Mouse (Mus musculus): ENCODE data around the gene A730071L15Rik.
A peak's percentile ranks its signal among the peaks of the same experiment; 100 is the strongest.

Gene A730071L15Rik

GRCm38 (mm10) chr11:6184202-6184935, 15.5 kb upstream of the A730071L15Rik start:
- no peak for DNase-seq

- no peak for DNase-seq
Measured at GRCm38 (mm10) chr11:6187399-6187798, 12.4 kb upstream of the A730071L15Rik start.

GRCm38 (mm10) chr11:6187878-6188277, 12.0 kb upstream of the A730071L15Rik start:
- DNase-seq: peak; percentile 89

GRCm38 (mm10) chr11:6196780-6197179, 3.0 kb upstream of the A730071L15Rik start:
- DNase-seq: no peak

- no peak for DNase-seq
Measured at GRCm38 (mm10) chr11:6198449-6198848, 1.4 kb upstream of the A730071L15Rik start.

GRCm38 (mm10) chr11:6200087-6200569, 299 bp downstream of the A730071L15Rik start, which contains the start of gene Nudcd3:
Gene Nudcd3, minus strand, starts transcription at chr11:6200415.
- DNase-seq: peak; percentile 91

GRCm38 (mm10) chr11:6200570-6200969, 741 bp downstream of the A730071L15Rik start:
- DNase-seq: no peak

GRCm38 (mm10) chr11:6207090-6207489, 7.3 kb downstream of the A730071L15Rik start:
- DNase-seq: no peak

GRCm38 (mm10) chr11:6208158-6208557, 8.3 kb downstream of the A730071L15Rik start:
- no peak for DNase-seq

- no peak for DNase-seq
Measured at GRCm38 (mm10) chr11:6216834-6217233, 17.0 kb downstream of the A730071L15Rik start.

GRCm38 (mm10) chr11:6218189-6218896, 18.5 kb downstream of the A730071L15Rik start:
- DNase-seq: no peak

- DNase-seq: no peak
Measured at GRCm38 (mm10) chr11:6219967-6220366, 20.1 kb downstream of the A730071L15Rik start.

GRCm38 (mm10) chr11:6222187-6222586, 22.4 kb downstream of the A730071L15Rik start:
- no peak for DNase-seq

GRCm38 (mm10) chr11:6224541-6225229, 24.9 kb downstream of the A730071L15Rik start:
- DNase-seq: peak; percentile 8

GRCm38 (mm10) chr11:6230012-6230411, 30.2 kb downstream of the A730071L15Rik start, which contains the start of gene Npc1l1:
Gene Npc1l1, minus strand, starts transcription at chr11:6230143.
- no peak for DNase-seq

- DNase-seq: no peak
Measured at GRCm38 (mm10) chr11:6233025-6233424, 33.2 kb downstream of the A730071L15Rik start.

- no peak for DNase-seq
Measured at GRCm38 (mm10) chr11:6244707-6245106, 44.9 kb downstream of the A730071L15Rik start.
